Mouse (Mus musculus) ovary, postnatal 36 days (tissue): Measurements from ENCODE around the gene Olfr221.
"Not testable (repeated sequence)": the region's sequence is repeated elsewhere in the genome, so short reads cannot be mapped to it uniquely, and the experiment has no call there.

Source experiments
- DNase-seq: peaks from one replicate; pipeline ENCODE4 v3.0.0; 2022; ENCODE audit warnings: low spot score, mixed read lengths

Olfr221 gene

DNA sequence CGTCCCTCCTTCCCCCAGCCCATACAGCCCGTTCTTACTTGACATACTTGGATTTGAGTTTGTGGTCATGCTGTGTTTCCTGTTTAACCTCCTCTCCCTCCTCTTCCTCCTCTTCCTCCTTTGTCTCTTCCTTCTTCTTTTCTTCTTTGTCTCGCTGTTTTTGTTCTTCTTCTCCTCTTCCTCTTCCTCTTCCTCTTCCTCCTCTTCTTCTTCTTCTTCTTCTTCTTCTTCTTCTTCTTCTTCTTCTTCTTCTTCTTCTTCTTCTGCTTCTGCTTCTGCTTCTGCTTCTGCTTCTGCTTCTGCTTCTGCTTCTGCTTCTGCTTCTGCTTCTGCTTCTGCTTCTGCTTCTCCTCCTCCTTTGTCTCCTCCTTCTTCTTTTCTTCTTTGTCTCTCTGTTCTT, at the start of gene Olfr221:
TSS of gene Olfr221 (minus strand) at position 101 of the 400 bp plus-strand sequence.
- not testable (repeated sequence) for DNase-seq

GRCm38 (mm10) chr14:52083083-52083482, 40.8 kb upstream of the Olfr221 start:
- DNase-seq: no peak

- no peak for DNase-seq
These were observed 29.4 kb upstream of the Olfr221 start for GRCm38 (mm10) chr14:52071599-52072137.

- no peak for DNase-seq
These were observed 23.9 kb upstream of the Olfr221 start for GRCm38 (mm10) chr14:52066135-52066534.

- no peak for DNase-seq
These were observed 19.5 kb upstream of the Olfr221 start for GRCm38 (mm10) chr14:52061798-52062197.

GRCm38 (mm10) chr14:52060800-52061199, 18.5 kb upstream of the Olfr221 start:
- no peak for DNase-seq

GRCm38 (mm10) chr14:52059982-52060381, 17.7 kb upstream of the Olfr221 start:
- DNase-seq: no peak

GRCm38 (mm10) chr14:52052720-52053119, 10.5 kb upstream of the Olfr221 start:
- not testable (repeated sequence) for DNase-seq

- no peak for DNase-seq
These were observed 3.8 kb upstream of the Olfr221 start for GRCm38 (mm10) chr14:52045966-52046565.

GRCm38 (mm10) chr14:52044901-52045678, 2.8 kb upstream of the Olfr221 start:
- DNase-seq: peak; percentile 28

- no peak for DNase-seq
These were observed 1.2 kb upstream of the Olfr221 start for GRCm38 (mm10) chr14:52043446-52043845.

DNA sequence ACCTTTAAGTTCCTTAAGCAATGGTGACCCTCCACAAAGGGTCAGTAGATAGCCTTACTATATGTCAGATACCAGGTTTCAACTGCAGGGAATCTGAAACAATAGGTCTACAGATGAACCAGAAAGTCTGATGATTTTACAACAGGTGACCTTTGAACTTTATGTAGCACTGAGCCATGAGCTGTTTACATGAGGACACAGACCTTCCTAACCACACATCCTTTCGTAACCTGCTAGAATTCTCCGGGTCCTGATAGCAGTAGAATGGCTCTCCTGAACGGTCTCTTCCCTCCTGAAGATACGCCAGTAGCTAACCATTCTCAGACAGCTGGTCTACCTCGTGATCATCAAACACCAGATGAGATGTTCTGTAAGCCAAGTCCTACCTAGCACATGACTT, 2.9 kb downstream of the Olfr221 start:
- DNase-seq: no peak

- no peak for DNase-seq
These were observed 6.3 kb downstream of the Olfr221 start for GRCm38 (mm10) chr14:52035926-52036325.

DNA sequence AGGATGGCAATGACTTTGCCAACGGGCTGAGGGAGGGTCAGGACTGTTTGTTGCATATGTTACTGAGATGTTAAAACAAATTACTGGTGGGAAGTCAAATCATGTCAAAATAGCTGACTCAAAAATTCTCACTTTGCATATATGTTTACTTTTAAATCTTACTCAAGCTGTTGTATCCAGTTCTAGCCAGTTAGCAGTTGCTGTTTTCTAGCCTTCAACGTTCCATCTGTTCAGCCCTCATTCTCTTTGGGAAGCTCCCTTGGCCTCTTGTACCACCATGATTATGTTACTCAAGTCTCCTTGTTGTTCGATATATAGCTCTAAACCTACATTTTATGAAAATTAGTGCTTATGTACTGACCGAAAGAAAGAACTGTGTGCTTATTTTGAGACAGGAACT, 15.9 kb downstream of the Olfr221 start:
- DNase-seq: no peak

- DNase-seq: no peak
These were observed 18.1 kb downstream of the Olfr221 start for GRCm38 (mm10) chr14:52024133-52024532.

DNA sequence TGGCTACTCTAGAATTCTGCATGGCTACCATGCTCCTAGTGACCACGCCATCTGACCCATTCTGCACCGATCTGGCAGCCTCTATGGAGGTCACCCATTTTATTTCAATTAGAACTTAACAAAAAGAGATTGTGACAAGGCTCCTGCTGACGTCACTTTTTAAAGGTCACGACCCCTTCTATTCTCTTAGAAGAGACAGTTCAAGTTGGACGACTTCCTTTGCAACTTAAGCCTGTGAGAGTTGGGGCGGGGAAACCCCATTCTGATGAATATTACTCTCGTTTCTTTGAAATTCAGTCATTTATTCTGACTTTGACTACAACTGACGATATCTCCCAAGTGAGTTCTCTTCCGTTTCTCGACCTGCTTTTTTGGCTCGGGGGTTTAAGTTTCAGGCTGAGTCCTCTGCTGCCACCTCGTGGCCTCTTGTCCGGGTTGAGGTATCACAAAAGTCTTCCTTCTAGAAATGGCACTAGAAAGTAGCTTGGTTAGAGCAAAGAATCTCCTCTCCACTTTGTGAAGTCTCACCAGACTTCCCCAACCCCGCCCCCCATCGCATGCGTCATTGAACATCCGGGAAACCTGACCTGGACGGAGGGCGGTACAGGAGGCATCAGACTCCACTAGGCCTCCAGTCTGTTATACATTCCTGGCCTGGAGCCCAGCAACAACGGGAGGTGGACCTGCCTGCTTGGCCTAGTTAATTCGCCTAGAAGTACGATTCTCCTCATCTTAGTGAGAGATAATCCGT, 19.4 kb downstream of the Olfr221 start:
- DNase-seq: peak; percentile 86

- no peak for DNase-seq
These were observed 20.0 kb downstream of the Olfr221 start for GRCm38 (mm10) chr14:52022244-52022708.

- no peak for DNase-seq
These were observed 20.6 kb downstream of the Olfr221 start for GRCm38 (mm10) chr14:52021568-52022212.

- no peak for DNase-seq
These were observed 21.1 kb downstream of the Olfr221 start for GRCm38 (mm10) chr14:52021138-52021529.

DNA sequence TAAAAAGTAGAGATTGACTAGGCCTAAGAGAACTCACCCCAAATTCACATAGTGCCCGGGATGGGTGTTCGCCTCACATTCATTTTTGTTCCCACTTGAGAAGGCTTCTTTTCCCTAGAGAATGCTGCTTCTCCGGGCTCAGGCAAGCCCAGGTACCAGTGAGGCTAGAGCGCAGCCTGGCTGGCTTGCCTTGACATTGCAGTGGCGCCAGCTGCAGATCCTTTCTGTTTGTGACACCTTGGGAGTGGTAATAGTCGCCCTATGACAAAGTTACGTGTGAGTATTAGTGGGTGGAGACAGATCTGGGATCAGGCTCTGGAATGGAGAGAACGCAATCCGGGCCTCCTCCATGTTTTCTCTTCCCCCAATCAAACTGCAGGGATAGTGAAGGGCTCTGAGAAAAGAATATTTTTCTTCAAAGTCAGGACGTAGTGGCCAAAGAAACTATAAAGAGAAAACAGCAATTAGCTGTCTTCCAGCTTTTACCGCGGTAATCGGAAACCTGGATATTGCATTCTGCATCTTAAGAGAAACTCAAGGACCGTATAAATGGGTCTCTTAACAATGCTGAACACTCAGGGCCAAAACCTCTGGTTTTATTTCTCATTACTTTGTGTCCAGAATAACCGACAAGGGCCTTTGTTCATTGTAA, 21.6 kb downstream of the Olfr221 start, which contains the start of gene Zfp219:
TSS of gene Zfp219 (minus strand) at position 248 of the 652 bp plus-strand sequence.
- DNase-seq: peak; percentile 73
